Mouse (Mus musculus): ENCODE measurements around the gene Abcd2. TPM values are rescaled to one million over a fixed set of nuclear protein-coding genes. Genes with fewer than 3 reads are reported as not detected.

Abcd2 gene
- polyA plus RNA-seq, 1 experiment from 2014 or later = 4.8 TPM

GRCm38 (mm10) chr15:91190026-91190425 lies 1.6 kb downstream of the Abcd2 start:
- H3K4me2 ChIP-seq (replicated peaks) = peak overlapping the region; percentile 73
- no peak overlapping the region for H3K27ac ChIP-seq (replicated peaks)
- peaks cover 13% of the 10 kb centered on the region; the same call in 1 of the 2 replicates for H3K4me1 ChIP-seq
- H3K9ac ChIP-seq = no peak overlapping the region
- 36% methylated on average over 4 of the region's 4 CpGs for WGBS
- no peaks in the 10 kb centered on the region for H3K9me3 ChIP-seq (replicated peaks)
- H3K36me3 ChIP-seq = no peaks in the 10 kb centered on the region
- no peak for ATAC-seq (ENCODE audit: insufficient number of reproducible peaks, low FRiP score, low TSS enrichment, low read depth)
- H3K27me3 ChIP-seq = no peaks in the 10 kb centered on the region; the same call in 1 of the 2 replicates
- peak overlapping the region; percentile 47 for H3K4me3 ChIP-seq (replicated peaks)

GRCm38 (mm10) chr15:91186358-91186757 lies 5.2 kb downstream of the Abcd2 start:
- no peak for ATAC-seq (ENCODE audit: insufficient number of reproducible peaks, low FRiP score, low TSS enrichment, low read depth)
- no peak overlapping the region for H3K4me3 ChIP-seq (replicated peaks)
- H3K27ac ChIP-seq (replicated peaks) = no peak overlapping the region
- H3K36me3 ChIP-seq = no peaks in the 10 kb centered on the region
- WGBS = 60% methylated on average over 6 of the region's 6 CpGs
- peaks cover 10% of the 10 kb centered on the region; the same call in 1 of the 2 replicates for H3K4me1 ChIP-seq
- H3K27me3 ChIP-seq = no peaks in the 10 kb centered on the region; the same call in 1 of the 2 replicates
- no peak overlapping the region for H3K4me2 ChIP-seq (replicated peaks)
- no peaks in the 10 kb centered on the region for H3K9me3 ChIP-seq (replicated peaks)
- no peak overlapping the region for H3K9ac ChIP-seq

- Histone ChIP-seq H3K4me3 (replicated peaks) (no peak overlapping the region), H3K27me3 (no peaks in the 10 kb centered on the region), H3K9me3 (replicated peaks) (no peaks in the 10 kb centered on the region), H3K4me2 (replicated peaks) (no peak overlapping the region), H3K9ac (no peak overlapping the region), H3K4me1 (no peaks in the 10 kb centered on the region), H3K27ac (replicated peaks) (no peak overlapping the region), H3K36me3 (no peaks in the 10 kb centered on the region)
- no peak for ATAC-seq (ENCODE audit: insufficient number of reproducible peaks, low FRiP score, low TSS enrichment, low read depth)
- 67% methylated on average over 15 of the region's 15 CpGs for WGBS
These were observed 11.5 kb downstream of the Abcd2 start for GRCm38 (mm10) chr15:91179911-91180622.

DNA sequence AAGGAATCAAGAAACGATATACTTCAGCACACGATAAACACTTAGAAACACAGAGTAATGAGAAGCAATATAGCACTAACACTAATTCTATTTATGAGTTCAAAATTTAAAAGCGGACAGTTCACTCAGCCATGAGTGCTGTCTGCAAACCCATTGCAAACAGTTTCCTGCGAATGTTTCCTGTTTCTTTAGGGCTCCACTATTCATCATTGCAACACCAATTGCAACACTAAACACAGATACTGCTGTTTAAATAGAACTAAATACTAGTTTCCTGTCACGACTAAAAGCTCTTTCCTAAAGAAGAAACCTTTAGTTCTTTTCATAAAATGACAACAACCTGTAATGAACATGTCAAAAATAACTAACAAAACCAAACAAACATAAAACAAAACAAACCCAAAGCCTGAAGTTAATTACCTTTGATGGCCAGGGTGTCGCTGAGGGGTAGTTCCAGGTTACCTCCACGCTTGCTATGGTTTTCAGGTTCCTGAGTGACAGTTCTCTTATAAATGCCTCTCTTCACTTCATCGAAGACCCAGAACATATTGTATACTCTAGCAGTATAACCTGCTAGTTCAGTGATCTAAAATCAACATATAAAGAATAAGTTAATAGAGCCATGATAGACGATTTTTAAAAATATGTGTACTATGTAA lies 12.8 kb downstream of the Abcd2 start:
- Histone ChIP-seq H3K9me3 (replicated peaks) (no peaks in the 10 kb centered on the region), H3K27ac (replicated peaks) (no peak overlapping the region), H3K4me2 (replicated peaks) (no peak overlapping the region), H3K9ac (no peak overlapping the region), H3K36me3 (no peaks in the 10 kb centered on the region), H3K4me1 (no peaks in the 10 kb centered on the region), H3K27me3 (no peaks in the 10 kb centered on the region), H3K4me3 (replicated peaks) (no peak overlapping the region)
- 64% methylated on average over 9 of the region's 9 CpGs for WGBS
- no peak for ATAC-seq (ENCODE audit: insufficient number of reproducible peaks, low FRiP score, low TSS enrichment, low read depth)

DNA sequence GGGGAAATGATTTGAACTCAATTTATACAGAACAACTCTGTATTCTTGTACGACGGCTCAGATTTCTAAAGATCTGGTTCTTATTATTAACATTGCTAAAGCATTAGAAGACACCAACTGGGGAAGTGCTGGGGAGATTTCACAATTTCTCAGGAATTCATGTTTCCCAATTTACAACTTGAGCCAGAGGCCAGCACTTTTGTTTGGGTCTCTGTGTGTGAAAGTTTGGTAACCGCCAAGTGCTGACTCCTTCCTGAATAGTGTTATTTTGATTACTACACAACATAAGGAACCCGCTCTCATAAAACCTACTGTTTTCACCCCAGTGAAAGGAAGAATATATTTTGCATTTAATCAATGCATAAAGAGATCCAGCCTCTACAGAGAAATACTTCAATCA lies 19.4 kb downstream of the Abcd2 start:
- Histone ChIP-seq H3K4me3 (replicated peaks) (no peak overlapping the region), H3K9ac (no peak overlapping the region), H3K27ac (replicated peaks) (no peak overlapping the region; the same call in 1 of the 2 replicates), H3K9me3 (replicated peaks) (no peaks in the 10 kb centered on the region), H3K27me3 (no peaks in the 10 kb centered on the region), H3K36me3 (no peaks in the 10 kb centered on the region), H3K4me1 (peaks cover 6% of the 10 kb centered on the region; the same call in 1 of the 2 replicates), H3K4me2 (replicated peaks) (no peak overlapping the region)
- ATAC-seq (ENCODE audit: insufficient number of reproducible peaks, low FRiP score, low TSS enrichment, low read depth) = no peak
- WGBS = 34% methylated on average over 4 of the region's 4 CpGs

- no peaks in the 10 kb centered on the region for H3K27me3 ChIP-seq
- ATAC-seq (ENCODE audit: insufficient number of reproducible peaks, low FRiP score, low TSS enrichment, low read depth) = no peak
- WGBS = 47% methylated on average over 4 of the region's 4 CpGs
- no peak overlapping the region for H3K4me2 ChIP-seq (replicated peaks)
- H3K27ac ChIP-seq (replicated peaks) = no peak overlapping the region
- H3K9me3 ChIP-seq (replicated peaks) = no peaks in the 10 kb centered on the region
- no peak overlapping the region for H3K4me3 ChIP-seq (replicated peaks)
- H3K4me1 ChIP-seq = peaks cover 6% of the 10 kb centered on the region; the same call in 1 of the 2 replicates
- no peak overlapping the region for H3K9ac ChIP-seq
- H3K36me3 ChIP-seq = no peaks in the 10 kb centered on the region
These were observed 20.3 kb downstream of the Abcd2 start for GRCm38 (mm10) chr15:91171332-91171731.

DNA sequence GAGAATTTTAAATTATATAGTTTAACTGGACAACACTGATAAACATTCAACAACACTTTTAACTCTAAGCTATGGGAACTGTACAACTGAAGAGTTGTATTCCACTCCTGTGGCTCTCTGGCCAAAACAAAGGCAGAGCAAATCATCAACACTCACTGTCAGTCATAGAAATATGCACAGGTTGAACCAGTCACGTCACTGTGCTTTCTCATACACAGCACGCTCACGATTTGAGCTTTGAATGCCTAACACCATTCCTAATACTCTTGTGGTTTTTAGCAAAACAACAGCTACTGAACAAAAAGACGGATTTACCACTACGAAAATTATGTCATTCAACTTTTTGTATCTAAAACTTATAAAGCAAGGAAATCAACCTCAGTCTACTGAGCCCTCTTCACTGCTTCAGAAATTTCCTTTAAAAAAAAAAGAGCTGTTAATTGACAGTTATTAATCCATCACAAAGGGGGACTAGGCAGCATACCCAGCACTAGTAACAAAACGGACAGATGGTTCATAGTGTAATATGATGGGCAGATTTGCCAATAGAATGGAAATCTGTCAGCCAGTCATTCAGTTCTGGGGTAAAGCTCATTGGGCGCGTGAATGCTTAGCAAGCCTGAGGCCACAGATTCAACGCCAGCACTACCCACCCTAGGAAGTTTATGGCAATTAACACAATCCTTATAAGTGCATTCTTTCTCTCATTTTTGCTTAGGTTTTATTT lies 20.8 kb downstream of the Abcd2 start:
- ATAC-seq (ENCODE audit: insufficient number of reproducible peaks, low FRiP score, low TSS enrichment, low read depth) = no peak
- peaks cover 6% of the 10 kb centered on the region; the same call in 1 of the 2 replicates for H3K4me1 ChIP-seq
- no peak overlapping the region for H3K4me2 ChIP-seq (replicated peaks)
- H3K9me3 ChIP-seq (replicated peaks) = no peaks in the 10 kb centered on the region
- H3K36me3 ChIP-seq = no peaks in the 10 kb centered on the region
- H3K27ac ChIP-seq (replicated peaks) = no peak overlapping the region
- 51% methylated on average over 9 of the region's 9 CpGs for WGBS
- H3K4me3 ChIP-seq (replicated peaks) = no peak overlapping the region
- no peaks in the 10 kb centered on the region for H3K27me3 ChIP-seq
- no peak overlapping the region for H3K9ac ChIP-seq

- Histone ChIP-seq H3K4me3 (replicated peaks) (no peak overlapping the region), H3K27me3 (no peaks in the 10 kb centered on the region), H3K9ac (no peak overlapping the region), H3K9me3 (replicated peaks) (no peaks in the 10 kb centered on the region), H3K4me2 (replicated peaks) (no peak overlapping the region), H3K4me1 (peaks cover 6% of the 10 kb centered on the region; the same call in 1 of the 2 replicates), H3K36me3 (no peaks in the 10 kb centered on the region), H3K27ac (replicated peaks) (no peak overlapping the region)
- WGBS = 80% methylated on average over 13 of the region's 13 CpGs
- peak; percentile 80; the same call in 1 of the 2 replicates for ATAC-seq (ENCODE audit: insufficient number of reproducible peaks, low FRiP score, low TSS enrichment, low read depth)
These were observed 23.6 kb downstream of the Abcd2 start for GRCm38 (mm10) chr15:91167850-91168562.

GRCm38 (mm10) chr15:91165021-91165420 lies 26.6 kb downstream of the Abcd2 start:
- no peaks in the 10 kb centered on the region for H3K36me3 ChIP-seq

GRCm38 (mm10) chr15:91163454-91163853 lies 28.1 kb downstream of the Abcd2 start:
- no peaks in the 10 kb centered on the region for H3K27me3 ChIP-seq
- H3K9me3 ChIP-seq (replicated peaks) = no peaks in the 10 kb centered on the region
- H3K4me2 ChIP-seq (replicated peaks) = no peak overlapping the region
- H3K27ac ChIP-seq (replicated peaks) = no peak overlapping the region
- no peaks in the 10 kb centered on the region for H3K36me3 ChIP-seq
- no peaks in the 10 kb centered on the region for H3K4me1 ChIP-seq
- no peak for ATAC-seq (ENCODE audit: insufficient number of reproducible peaks, low FRiP score, low TSS enrichment, low read depth)
- H3K9ac ChIP-seq = no peak overlapping the region
- 81% methylated on average over 2 of the region's 2 CpGs for WGBS
- H3K4me3 ChIP-seq (replicated peaks) = no peak overlapping the region

More at GRCm38 (mm10) chr15:91165021-91165420, 26.6 kb downstream of the Abcd2 start:
- H3K9ac ChIP-seq = no peak overlapping the region
- 7% methylated on average over 5 of the region's 5 CpGs for WGBS
- no peak for ATAC-seq (ENCODE audit: insufficient number of reproducible peaks, low FRiP score, low TSS enrichment, low read depth)
- H3K4me1 ChIP-seq = no peaks in the 10 kb centered on the region
- no peaks in the 10 kb centered on the region for H3K9me3 ChIP-seq (replicated peaks)
- no peak overlapping the region for H3K4me2 ChIP-seq (replicated peaks)
- H3K4me3 ChIP-seq (replicated peaks) = no peak overlapping the region
- H3K27me3 ChIP-seq = no peaks in the 10 kb centered on the region
- H3K27ac ChIP-seq (replicated peaks) = no peak overlapping the region

DNA sequence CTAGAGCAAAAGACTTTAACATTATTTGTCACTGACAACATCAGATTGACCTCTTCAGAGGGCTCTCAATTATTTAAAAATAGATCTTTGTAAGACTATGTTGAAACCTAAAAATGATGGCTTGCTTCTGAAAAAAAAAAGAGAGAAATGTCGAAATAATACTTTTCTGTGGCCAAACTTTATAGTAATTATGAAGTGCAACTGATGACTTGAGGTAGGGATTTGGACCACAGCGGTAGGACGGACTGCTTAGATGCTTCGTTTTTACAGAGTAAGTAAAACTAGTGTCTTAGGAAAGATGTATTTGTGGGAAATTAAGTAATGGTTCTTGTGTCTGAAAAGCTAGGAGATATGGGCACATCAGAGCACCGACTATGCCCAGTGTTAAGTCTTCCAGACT lies 30.4 kb downstream of the Abcd2 start:
- ATAC-seq (ENCODE audit: insufficient number of reproducible peaks, low FRiP score, low TSS enrichment, low read depth) = no peak
- H3K4me3 ChIP-seq (replicated peaks) = no peak overlapping the region
- H3K9me3 ChIP-seq (replicated peaks) = no peaks in the 10 kb centered on the region
- no peaks in the 10 kb centered on the region for H3K4me1 ChIP-seq
- WGBS = 89% methylated on average over 5 of the region's 5 CpGs
- no peak overlapping the region for H3K27ac ChIP-seq (replicated peaks)
- no peaks in the 10 kb centered on the region for H3K27me3 ChIP-seq
- no peak overlapping the region for H3K4me2 ChIP-seq (replicated peaks)
- H3K9ac ChIP-seq = no peak overlapping the region
- H3K36me3 ChIP-seq = no peaks in the 10 kb centered on the region

Measured in embryonic facial prominence, embryonic 15.5 days (tissue).